Comparison of ENCODE assay signal across 8 mouse cellular contexts in genomic region chr16:33751152-33751551, GRCm38 (mm10). TPM values are rescaled to one million over a fixed set of nuclear protein-coding genes. Genes with fewer than 3 reads are reported as not detected.
A peak's percentile ranks its signal among the peaks of the same experiment; 100 is the strongest.
DNase-seq lines count a peak whose midpoint lies in the region; ATAC-seq lines count a peak whose summit lies in the region.

No protein-coding gene starts in this region.

- H3K27me3 ChIP-seq in kidney, embryonic 16.5 days (ENCODE audit: insufficient read depth, low read length): no peaks in the 10 kb centered on the region
- H3K27me3 ChIP-seq in stomach, embryonic 16.5 days (ENCODE audit: control insufficient read depth, insufficient read depth, low read length): no peaks in the 10 kb centered on the region

- H3K9ac ChIP-seq in kidney, embryonic 16.5 days (replicated peaks; ENCODE audit: low read length): no peak overlapping the region
- peak overlapping the region; percentile 48 for H3K9ac ChIP-seq in stomach, embryonic 16.5 days (ENCODE audit: low read length)

- H3K27ac ChIP-seq in kidney, embryonic 16.5 days (ENCODE audit: low read length): no peak overlapping the region
- H3K27ac ChIP-seq in stomach, embryonic 16.5 days (ENCODE audit: low read length): no peak overlapping the region

- ATAC-seq in kidney, embryonic 16.5 days (ENCODE audit: low FRiP score, low TSS enrichment): no peak; the same call in 1 of the 2 replicates
- 0 out of 2 replicates have a peak, but pooled peaks have one; percentile 34 for ATAC-seq in stomach, embryonic 16.5 days (ENCODE audit: insufficient read depth, low FRiP score)

- 0 out of 2 replicates have a peak, but pooled peaks cover 3% of the 10 kb centered on the region for H3K36me3 ChIP-seq in kidney, embryonic 16.5 days (ENCODE audit: insufficient read depth, low read length)
- H3K36me3 ChIP-seq in stomach, embryonic 16.5 days (ENCODE audit: control insufficient read depth, insufficient read depth, low read length): 0 out of 2 replicates have a peak, but pooled peaks cover 6% of the 10 kb centered on the region

- H3K9me3 ChIP-seq in kidney, embryonic 16.5 days (ENCODE audit: low read length): no peaks in the 10 kb centered on the region
- H3K9me3 ChIP-seq in stomach, embryonic 16.5 days (replicated peaks; ENCODE audit: control insufficient read depth, low read length): no peaks in the 10 kb centered on the region

- H3K4me1 ChIP-seq in kidney, embryonic 16.5 days (ENCODE audit: insufficient read depth, low read length): no peaks in the 10 kb centered on the region
- no peaks in the 10 kb centered on the region; the same call in 1 of the 2 replicates for H3K4me1 ChIP-seq in stomach, embryonic 16.5 days (ENCODE audit: control insufficient read depth, insufficient read depth, low read length)

- WGBS in kidney, embryonic 16.5 days: 25% methylated on average over 13 of the region's 13 CpGs
- 31% methylated on average over 13 of the region's 13 CpGs for WGBS in stomach, embryonic 16.5 days

- no peak for DNase-seq in kidney, adult 18-20 months
- DNase-seq in c-Kit-negative CD71-positive TER-119-positive erythroid progenitor cells, embryonic 14.5 days (ENCODE audit: low read depth, low spot score): peak; percentile 15
- DNase-seq in liver: peak; percentile 47
- no peak for DNase-seq in layer of hippocampus, adult 9-11 months
- no peak for DNase-seq in gastrocnemius, postnatal 14 days
- no peak for DNase-seq in embryo, embryonic 10 days (ENCODE audit: low spot score)

- intact Hi-C loops in gastrocnemius, postnatal 14 days (cut with DNase I; ENCODE audit: low total_unique reads): no loop called here

- peak overlapping the region; percentile 31 for H3K4me3 ChIP-seq in kidney, embryonic 16.5 days (ENCODE audit: low read length)
- H3K4me3 ChIP-seq in stomach, embryonic 16.5 days (replicated peaks; ENCODE audit: low read length): peak overlapping the region; percentile 35

- peak overlapping the region; percentile 45 for H3K4me2 ChIP-seq in kidney, embryonic 16.5 days (replicated peaks; ENCODE audit: low read depth, low read length)
- peak overlapping the region; percentile 54 for H3K4me2 ChIP-seq in stomach, embryonic 16.5 days (ENCODE audit: low read depth, low read length)

RNA-seq across cellular contexts. Expression of gene Muc13, which starts 42.7 kb away (rescaled TPM):
- polyA plus RNA-seq in kidney, embryonic 16.5 days (2015; fragmentation: Nextera tagmentation; extraction: Ambion mirVana): 0.06 TPM in 1 of 2 replicates, not detected in the other
- polyA plus RNA-seq in stomach, embryonic 16.5 days (2015; fragmentation: Nextera tagmentation; extraction: Ambion mirVana): 31.5 and 37.0 TPM in 2 replicates
- total RNA-seq in gastrocnemius, postnatal 14 days (2021): not detected

Comparison
In these comparisons a context has a peak if more than half of its experiments do, and no peak if none do; other contexts are left out.
1. DNase-seq: peak in c-Kit-negative CD71-positive TER-119-positive erythroid progenitor cells, embryonic 14.5 days (single experiment) and liver (single experiment); none in kidney, adult 18-20 months (single experiment), layer of hippocampus, adult 9-11 months (single experiment), gastrocnemius, postnatal 14 days (single experiment) and embryo, embryonic 10 days (single experiment).
2. RNA of gene Muc13, which starts 42.7 kb away (polyA plus RNA-seq): 31.5 to 37.0 TPM in stomach, embryonic 16.5 days; 0.06 TPM in kidney, embryonic 16.5 days; every median in the first group is over 10 times any median in the second.